Mouse (Mus musculus) ovary, adult 18-20 months (tissue): ENCODE data around the gene Slc35f6.

ENCODE experiments used
- DNase-seq: peaks from one replicate; pipeline ENCODE4 v3.0.0; 2022; ENCODE audit warnings: low spot score, mixed read lengths

The Slc35f6 gene

GRCm38 (mm10) chr5:30621211-30621790 is 26.4 kb upstream of the Slc35f6 start:
- no peak for DNase-seq

DNA sequence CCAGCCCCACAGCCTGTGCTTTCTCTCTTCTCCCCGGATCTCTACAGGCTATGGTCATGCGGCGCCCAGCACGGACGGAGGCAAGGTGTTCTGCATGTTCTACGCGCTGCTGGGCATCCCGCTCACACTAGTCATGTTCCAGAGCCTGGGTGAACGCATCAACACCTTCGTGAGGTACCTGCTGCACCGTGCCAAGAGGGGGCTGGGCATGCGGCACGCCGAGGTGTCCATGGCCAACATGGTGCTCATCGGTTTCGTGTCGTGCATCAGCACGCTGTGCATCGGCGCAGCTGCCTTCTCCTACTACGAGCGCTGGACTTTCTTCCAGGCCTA is 25.9 kb upstream of the Slc35f6 start:
- no peak for DNase-seq

GRCm38 (mm10) chr5:30622177-30622840 is 25.4 kb upstream of the Slc35f6 start:
- no peak for DNase-seq

- DNase-seq = no peak
These were observed 24.9 kb upstream of the Slc35f6 start for GRCm38 (mm10) chr5:30622841-30623185.

DNA sequence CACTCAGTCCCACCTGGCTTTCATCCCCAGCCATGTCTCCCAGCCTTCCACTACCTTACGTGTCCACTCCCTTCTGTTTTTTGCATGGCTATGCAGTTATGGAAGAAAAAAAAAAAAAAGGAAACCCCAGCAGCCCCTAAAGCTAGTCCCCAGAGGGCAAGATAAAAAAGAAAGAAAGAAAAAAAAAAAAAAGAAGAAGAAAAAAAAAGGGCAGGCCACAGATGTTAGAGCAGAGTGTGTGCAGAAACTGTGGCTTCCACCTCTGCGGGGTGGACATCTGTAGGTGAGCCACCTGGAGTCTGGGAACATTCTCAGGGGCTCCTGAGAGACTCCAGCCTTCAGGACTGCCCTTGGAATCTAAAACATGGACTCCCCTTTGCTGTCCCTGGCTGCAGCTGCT is 24.4 kb upstream of the Slc35f6 start:
- no peak for DNase-seq

DNA sequence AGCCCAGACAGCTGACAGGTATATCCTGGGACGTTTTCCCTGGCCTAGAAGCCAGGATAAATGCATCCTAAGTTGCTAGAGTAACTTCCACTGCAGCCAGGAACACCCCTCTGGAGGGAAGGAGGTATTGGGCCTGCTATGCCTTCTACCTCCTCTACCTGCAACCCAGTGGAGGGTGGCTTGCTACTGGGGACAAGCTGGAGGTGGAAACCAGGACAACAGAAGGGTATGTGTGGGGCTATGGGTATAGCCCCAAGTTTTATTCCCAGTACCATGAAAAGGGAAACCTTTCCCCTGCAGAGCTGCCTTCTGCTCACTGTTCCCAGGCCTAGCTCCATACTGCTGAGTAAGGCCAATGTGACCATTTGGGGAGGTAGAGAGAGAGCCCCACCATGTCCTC is 23.4 kb upstream of the Slc35f6 start:
- no peak for DNase-seq

- no peak for DNase-seq
These were observed 22.8 kb upstream of the Slc35f6 start for GRCm38 (mm10) chr5:30624908-30625307.

DNA sequence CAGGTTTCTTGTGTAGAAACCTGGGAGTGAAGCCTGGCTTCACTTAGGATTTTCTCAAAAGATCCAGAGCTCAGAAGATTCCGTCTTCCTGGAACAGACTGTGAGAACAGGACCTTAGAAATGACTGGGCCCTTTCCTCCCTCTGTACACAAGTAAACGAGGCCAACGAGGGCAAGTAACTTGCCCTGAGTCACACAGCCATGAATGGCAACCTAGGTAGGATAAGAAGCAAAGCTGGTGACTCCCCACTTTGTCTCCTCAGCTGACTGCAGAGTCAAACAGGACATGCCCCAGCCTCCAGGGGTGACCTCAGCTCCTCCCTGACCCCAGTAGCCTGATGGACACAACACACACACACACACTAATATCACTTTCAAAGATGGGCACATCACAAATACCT is 22.4 kb upstream of the Slc35f6 start:
- no peak for DNase-seq

GRCm38 (mm10) chr5:30626331-30627105 is 21.2 kb upstream of the Slc35f6 start:
- no peak for DNase-seq

GRCm38 (mm10) chr5:30628511-30628910 is 19.2 kb upstream of the Slc35f6 start:
- no peak for DNase-seq

GRCm38 (mm10) chr5:30630401-30630800 is 17.3 kb upstream of the Slc35f6 start:
- DNase-seq = no peak

- no peak for DNase-seq
These were observed 15.6 kb upstream of the Slc35f6 start for GRCm38 (mm10) chr5:30632134-30632533.

DNA sequence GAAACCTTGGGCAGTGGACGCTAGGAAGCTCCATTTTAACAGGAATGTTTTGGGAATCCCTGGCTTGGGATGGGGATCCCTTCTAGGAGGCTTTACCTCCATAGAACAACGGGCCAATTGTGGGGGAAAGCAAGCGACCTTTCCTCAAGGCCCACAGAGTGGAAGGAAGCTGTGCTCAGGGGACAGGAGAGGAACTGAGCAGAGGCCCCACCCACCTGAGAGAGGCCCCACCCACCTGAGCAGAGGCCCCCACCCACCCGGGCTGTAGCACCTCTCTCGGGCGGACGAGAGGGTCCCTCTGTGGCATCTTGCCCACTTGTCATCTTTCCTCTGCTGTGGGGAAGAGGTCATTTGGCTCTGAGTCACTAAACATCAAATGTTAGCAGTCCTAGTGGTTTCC is 10.7 kb upstream of the Slc35f6 start:
- DNase-seq = no peak

- DNase-seq = peak; percentile 71
These were observed 9.7 kb upstream of the Slc35f6 start for GRCm38 (mm10) chr5:30638041-30638440.

- DNase-seq = no peak
These were observed 4.1 kb upstream of the Slc35f6 start for GRCm38 (mm10) chr5:30643477-30644179.

- DNase-seq = no peak
These were observed 1.7 kb upstream of the Slc35f6 start for GRCm38 (mm10) chr5:30646036-30646435.

- no peak for DNase-seq
These were observed 337 bp upstream of the Slc35f6 start for GRCm38 (mm10) chr5:30647396-30647795.

GRCm38 (mm10) chr5:30649558-30649957 is 1.8 kb downstream of the Slc35f6 start:
- DNase-seq = no peak

- peak; percentile 32 for DNase-seq
These were observed 3.0 kb downstream of the Slc35f6 start for GRCm38 (mm10) chr5:30650756-30651155.

DNA sequence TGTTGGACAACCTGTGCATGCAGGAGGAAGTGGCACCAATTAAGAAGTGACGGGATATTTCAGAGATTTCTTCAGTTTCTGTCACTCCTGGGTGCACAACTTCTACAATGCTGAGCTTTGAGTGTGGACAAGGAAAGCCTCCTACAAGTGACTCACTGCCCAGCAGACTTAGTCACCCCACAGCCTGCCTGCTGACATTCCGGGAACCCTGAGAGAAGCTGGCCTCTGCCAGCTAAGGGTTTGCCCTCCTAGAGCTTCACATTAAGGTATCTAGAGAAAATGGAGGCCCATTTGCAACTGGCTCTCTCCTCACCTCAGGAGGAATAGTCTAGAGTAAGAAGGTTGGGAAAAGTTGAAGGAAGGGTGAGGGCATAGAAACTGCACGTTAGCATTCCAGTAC is 3.8 kb downstream of the Slc35f6 start:
- no peak for DNase-seq

DNA sequence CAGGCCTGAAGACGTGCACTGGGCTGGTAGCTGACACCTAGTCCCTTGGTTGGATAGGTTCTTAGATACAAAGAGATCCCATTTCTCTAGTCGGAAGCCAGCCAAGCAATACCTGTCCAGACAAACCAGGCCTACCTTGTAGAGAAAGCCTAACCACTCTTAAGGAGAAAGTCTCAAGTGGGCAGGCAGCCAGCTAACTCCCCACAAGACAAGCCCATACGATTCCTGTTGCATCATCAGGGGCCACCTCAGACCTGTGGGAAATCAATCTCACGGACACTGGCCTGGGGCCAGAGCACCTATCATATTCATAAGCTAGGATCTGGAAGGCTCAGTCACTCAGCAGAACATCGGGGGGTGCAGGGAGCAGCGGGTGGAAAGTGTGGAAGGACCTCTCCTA is 5.5 kb downstream of the Slc35f6 start:
- no peak for DNase-seq

DNA sequence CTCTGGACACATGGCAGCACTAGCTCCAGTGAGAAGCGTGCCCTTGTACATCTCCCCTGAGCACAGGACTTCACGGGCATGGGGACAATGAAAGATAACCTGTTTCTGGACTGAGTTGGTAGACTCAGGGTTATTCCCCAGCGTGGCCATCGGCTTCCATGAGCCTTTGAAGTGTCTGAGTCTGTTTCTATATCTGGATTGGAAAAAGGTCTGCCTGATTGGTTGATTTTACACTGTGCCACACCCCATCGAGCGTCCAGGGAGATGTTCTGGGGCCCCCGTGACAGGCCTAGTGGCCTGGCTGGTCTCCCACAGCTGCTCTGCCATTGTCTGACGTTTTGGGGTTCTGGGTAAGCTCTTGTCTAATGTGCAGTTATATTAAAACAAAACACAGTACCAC is 7.3 kb downstream of the Slc35f6 start:
- no peak for DNase-seq
